Mouse (Mus musculus) ES-E14 (cell line): ENCODE results near the gene Ccdc170.

Experiments
- CHD2 ChIP-seq: IDR thresholded peaks from 2 replicates; pipeline ENCODE4 v1.6.1; 2014; ENCODE audit warnings: mild to moderate bottlenecking, low read depth, low read length, inconsistent platforms
- HCFC1 ChIP-seq: IDR thresholded peaks from 2 replicates; pipeline ENCODE4 v1.6.1; 2012; ENCODE audit warnings: low read length, inconsistent platforms, borderline replicate concordance; ENCODE audit not compliant: insufficient read depth
- MAFK ChIP-seq: IDR thresholded peaks from 2 replicates; pipeline ENCODE4 v1.6.1; 2014; ENCODE audit warnings: mild to moderate bottlenecking, low read depth, low read length, inconsistent platforms; ENCODE audit not compliant: insufficient read depth
- ZC3H11A ChIP-seq: IDR thresholded peaks from 2 replicates; pipeline ENCODE4 v1.6.1; 2012; ENCODE audit warnings: low read depth, mild to moderate bottlenecking, inconsistent platforms, low read length, borderline replicate concordance
- ZNF384 ChIP-seq: IDR thresholded peaks from 2 replicates; pipeline ENCODE4 v1.6.1; 2012; ENCODE audit warnings: low read depth, low read length, inconsistent platforms

DNA sequence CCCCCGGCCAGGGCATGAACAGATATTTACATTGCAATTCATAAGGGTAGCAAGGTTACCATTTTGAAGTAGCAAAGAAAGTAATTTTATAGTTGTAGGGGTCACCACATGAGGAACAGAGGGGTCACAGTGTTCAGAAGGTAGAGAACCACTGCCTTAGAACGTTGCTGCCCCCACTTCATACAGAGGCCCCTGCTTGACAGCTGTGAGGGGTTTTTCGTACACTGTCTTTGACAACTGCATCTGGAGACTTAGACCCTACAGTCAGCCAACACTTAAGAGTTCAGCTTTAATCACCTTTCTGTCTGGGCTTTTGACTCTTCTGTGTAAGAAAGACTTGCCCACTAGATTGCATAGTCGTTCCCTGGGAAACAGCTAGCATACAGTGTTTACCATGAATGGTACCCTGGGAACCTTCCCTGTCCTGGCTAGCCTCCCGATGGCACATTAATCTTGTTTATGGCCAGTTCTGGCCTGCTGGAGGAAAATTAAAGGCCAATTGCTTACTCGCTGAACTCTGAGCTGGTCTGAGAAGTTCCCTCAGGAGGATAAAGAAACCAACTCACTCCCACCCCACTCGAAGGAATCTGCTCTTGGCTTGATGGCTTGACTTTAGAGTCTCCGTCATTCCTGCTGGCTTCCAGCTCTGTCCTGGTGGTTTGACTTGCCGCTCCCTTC lies 71.3 kb downstream of the Ccdc170 start:
- TF ChIP-seq CHD2 (no peak), HCFC1 (no peak), ZC3H11A (no peak), ZNF384 (no peak), MAFK (no peak)
